Mouse (Mus musculus): ENCODE results near the gene Lgi4.

Lgi4 gene

DNA sequence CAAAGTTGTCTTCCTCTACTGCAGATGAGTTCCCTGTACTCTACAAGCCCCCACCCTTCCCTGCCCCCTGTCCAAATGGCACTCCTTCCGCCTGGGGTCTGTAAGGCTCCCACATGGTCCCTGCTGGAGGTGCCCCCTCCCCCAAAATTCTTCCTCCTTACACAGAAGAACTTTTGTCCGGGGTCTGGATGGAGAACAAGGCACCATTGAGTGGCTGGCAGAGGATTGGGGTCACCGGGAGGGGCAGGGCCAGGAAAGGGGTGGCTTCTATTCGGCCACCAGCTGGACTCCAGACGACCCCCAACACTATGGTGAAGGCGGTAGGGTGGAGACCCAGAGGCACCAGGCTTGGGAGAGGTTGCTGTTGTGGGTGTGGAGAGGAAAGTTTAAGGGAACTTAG lies 18.3 kb downstream of the Lgi4 start:
- 50% methylated on average over 6 of the region's 6 CpGs for WGBS

DNA sequence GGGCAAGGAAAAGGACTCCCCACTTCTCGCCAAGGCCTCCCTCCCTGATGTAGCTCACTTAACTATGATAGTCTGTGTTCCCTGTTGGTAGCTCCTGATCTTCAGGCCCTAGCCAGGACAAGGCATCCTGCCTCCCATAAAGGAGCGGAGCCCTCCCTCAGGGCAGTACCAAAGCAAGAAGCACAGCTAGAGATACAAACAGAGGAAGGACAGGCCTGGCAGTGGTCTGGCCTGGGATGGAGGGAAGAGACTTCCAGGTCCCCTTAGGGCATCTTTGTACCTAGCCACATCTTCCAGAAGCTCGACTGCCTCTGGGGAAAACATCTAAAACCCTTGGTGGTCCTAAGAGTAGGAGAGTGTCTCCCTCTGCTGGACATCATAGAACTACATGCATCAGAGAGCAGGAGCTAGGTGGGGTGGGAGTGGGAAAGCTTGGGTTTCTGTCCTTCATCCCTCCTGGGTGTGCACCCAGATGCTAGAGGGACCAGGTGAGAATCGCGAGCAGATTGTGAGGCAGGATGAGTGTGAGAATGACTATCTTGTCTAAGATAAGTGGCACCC lies 18.8 kb downstream of the Lgi4 start:
- WGBS = 46% methylated on average over 5 of the region's 5 CpGs

DNA sequence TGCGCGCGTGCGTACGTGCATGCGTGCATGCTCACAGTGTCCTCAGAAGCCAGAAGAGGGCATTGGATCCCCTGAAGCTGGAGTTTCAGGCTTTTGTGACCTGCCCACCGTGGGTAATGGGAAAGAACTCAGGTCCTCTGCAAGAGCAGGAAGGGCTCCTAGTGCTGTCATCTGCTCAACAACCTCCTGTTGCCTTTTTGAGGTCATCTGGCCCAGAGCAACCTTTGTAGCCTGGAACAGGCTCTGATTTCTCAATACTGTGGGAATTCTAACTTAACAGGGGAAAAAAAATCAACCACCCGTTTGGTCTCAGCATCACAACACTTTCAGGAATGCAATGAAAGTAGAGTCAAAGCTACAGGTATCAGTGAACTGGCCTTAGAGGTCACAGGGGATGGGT lies 20.5 kb downstream of the Lgi4 start:
- 90% methylated on average over 8 of the region's 8 CpGs for WGBS

GRCm38 (mm10) chr7:31080611-31081010 lies 21.5 kb downstream of the Lgi4 start:
- WGBS = 72% methylated on average over 3 of the region's 3 CpGs

GRCm38 (mm10) chr7:31081106-31081505 lies 22.0 kb downstream of the Lgi4 start:
- WGBS = 38% methylated on average over 1 of the region's 1 CpGs

GRCm38 (mm10) chr7:31082831-31083588 lies 23.9 kb downstream of the Lgi4 start:
- 68% methylated on average over 14 of the region's 14 CpGs for WGBS

DNA sequence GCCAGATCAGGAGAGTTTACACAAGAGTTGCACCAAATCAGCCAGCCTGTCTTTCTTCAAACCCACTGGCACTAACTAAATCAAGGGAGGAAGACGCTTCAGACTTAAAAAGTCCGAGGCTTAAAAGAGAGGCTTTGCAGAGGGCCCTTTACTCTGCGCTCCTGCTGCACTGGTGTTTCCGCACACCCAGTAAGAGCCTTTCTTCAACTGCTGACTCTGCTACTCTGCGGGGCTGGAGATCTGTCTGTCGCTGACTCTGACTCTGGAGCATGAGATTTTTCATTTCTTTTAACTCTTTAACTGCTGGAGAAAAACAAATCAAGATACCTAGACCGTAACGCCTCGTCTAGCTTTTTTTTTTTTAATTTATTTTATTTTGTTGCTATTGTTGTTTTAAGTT lies 25.0 kb downstream of the Lgi4 start:
- 69% methylated on average over 9 of the region's 9 CpGs for WGBS

DNA sequence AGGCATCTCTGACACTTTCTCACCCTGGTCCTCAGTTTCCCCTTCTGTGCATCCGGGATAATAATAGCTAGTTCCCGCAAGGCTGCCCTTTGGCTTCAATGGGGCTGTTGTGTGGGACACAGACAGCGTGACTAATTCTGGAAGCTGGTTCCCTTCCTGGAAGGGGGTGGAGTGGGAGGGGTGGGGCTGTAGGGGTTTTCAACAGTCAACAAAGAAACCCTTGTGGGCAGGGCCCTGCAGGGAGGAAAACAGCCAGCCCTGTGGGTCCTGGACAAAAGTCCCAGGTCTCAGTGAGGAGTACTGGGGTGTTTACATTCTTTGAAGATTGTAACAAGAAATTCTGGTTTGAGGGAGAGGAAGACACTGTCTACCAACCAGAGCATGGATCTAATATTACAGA lies 26.0 kb downstream of the Lgi4 start:
- 31% methylated on average over 3 of the region's 3 CpGs for WGBS

DNA sequence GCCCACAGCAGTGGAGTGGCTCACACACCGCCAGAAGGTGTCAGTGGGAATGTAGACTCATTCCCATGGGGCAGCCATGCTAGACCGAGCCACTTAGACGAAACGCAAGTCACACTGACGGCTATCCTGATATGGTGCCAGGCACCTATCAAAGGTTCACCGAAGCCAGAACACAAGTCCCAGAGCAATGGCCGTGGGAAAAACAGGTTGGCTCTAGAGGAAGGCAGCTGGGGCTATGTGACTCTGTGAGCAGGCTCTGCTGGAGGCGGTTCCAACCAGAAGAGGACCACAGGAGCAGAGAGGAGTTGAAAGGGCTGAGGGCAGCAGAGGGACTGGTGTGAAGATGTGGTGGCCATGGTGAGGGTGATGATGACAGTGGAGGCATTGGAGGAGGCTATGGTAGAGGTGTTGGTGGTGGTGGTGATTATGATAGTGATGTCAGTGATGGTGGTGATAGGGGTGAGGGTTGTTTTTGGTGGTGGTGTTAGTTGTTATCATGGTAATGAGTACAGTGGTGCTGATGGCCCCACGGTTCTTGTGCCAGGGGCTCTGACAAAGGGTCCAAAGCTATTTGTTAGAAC lies 27.1 kb downstream of the Lgi4 start:
- 91% methylated on average over 9 of the region's 9 CpGs for WGBS

GRCm38 (mm10) chr7:31087262-31087661 lies 28.1 kb downstream of the Lgi4 start:
- WGBS = 68% methylated on average over 2 of the region's 2 CpGs

- 55% methylated on average over 3 of the region's 3 CpGs for WGBS
Measured at GRCm38 (mm10) chr7:31088206-31088605, 29.1 kb downstream of the Lgi4 start.

GRCm38 (mm10) chr7:31089721-31090120 lies 30.6 kb downstream of the Lgi4 start:
- 88% methylated on average over 2 of the region's 2 CpGs for WGBS

DNA sequence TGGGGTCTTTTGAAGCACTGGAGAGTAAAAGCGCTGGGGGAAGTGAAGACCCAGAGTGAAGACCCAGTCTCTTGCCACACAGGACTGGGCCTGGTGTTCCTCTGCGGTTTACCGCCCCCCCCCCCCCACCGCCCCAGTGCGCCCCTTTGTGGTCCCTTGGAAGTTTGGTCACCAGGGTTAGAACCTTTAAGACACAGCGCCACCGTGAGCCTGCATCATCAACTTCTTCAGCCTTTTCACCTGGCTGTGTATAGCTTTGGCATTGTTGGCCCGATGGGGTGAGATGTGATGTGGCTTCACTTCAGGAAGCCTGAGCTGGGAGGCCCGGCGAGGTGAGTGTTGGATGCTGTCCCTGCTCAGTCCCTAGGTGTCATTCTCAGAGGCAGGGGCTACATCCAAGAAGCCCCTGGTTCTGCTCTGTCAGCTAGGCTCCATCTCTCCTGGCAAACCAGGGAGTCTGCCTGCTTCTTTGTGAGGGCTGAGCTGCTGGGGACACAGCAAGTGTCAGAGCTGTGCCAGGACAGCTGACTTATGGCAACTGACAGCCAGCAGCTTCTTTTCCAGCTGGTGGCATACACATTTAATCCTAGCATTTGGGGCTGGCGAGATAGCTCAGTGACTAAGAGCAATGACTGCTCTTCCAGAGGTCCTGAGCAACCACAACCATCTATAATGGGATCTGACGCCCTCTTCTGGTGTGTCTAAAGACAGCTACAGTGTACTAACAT lies 35.8 kb downstream of the Lgi4 start:
- 32% methylated on average over 11 of the region's 12 CpGs for WGBS

DNA sequence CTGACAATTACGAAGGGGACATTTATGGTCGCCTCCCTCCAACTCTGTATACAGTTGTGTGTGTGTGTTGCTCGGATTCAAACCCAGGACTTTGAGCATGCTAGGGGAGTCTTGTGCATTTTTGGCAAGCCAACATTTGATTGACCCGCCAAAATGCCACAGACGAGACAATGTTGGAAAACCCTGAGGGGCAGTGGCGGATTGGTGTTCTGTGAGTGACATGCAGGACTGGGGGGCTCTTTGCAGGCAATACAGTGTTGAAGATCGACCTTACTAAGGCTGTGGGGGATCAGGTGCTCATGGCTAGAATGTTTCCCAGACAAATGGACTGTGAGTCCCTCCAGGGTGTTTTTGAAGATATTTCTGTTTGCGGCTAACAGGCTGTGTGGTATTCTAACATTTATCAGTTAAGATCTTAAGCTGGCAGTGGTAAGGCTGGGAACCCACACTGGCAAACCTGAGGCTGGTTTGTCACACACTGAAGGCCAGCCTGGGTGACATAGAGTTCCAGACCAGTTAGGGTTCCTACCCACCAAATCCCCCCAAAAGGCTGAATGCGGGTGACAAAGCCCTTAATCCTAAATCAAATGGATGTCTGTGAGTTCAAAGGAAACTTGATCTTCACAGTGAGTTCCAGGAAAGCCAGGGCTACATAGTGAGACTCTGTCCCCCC lies 37.9 kb downstream of the Lgi4 start:
- 84% methylated on average over 9 of the region's 9 CpGs for WGBS

GRCm38 (mm10) chr7:31097583-31098248 lies 38.6 kb downstream of the Lgi4 start:
- 41% methylated on average over 20 of the region's 20 CpGs for WGBS

DNA sequence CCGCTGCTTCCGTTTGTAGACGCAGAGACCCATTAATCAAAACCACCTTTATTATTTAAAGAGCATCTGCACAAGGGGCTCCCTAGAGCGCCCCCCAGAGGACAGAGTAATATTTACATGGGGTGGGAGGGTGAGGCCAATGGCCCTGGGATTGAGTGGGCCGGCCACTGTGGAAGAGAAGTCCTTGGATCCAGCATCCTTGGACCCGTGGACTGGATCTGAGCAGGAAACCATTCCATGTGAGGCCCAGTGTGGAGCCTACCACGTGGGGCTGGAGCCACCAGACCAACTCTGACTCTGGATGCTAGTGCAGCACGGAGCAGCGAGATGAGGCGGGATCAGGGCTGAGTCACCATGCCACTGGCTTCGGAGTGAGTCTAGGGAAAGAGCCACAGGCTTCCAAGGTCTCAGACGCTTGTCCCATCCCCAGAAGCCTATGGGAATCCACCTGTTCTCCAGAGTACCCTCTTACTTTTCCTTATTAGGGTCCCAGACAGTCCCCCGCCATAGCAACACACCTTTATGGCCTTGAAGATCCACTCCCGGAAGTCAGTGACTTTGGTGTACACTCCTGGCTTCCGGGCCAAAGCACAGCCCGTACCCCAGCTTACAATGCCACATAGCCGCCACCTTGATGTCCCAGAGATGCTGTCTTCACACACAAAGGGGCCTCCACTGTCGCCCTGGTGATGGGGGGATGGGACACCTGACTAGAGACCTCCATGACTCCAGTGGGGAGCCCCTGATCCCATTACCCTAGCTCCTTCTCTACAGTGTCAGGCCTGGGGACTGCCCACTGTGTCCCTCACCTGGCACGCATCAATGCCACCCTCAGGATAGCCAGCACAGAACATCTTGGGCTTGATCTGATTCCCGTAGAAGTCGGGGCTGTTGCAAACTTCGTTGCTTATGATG lies 39.8 kb downstream of the Lgi4 start:
- 82% methylated on average over 22 of the region's 22 CpGs for whole genome bisulfite sequencing

DNA sequence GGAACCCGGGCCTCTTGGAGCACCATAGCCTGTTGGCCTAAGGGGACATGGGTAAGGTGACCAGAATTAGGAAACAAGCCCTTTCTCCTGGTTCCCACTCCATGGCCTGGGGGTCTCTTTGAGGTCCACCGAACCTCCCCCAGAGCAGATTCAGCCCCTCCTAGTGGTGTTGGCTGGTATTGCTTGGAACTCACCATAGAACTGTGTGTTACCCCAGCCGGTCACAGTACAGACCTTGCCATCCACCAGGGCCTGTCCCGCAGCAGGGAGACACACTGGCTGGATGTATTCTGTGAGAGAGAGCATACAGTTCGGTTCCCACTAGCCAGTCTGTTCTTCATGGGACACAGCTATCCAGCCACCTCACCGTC lies 40.5 kb downstream of the Lgi4 start:
- WGBS = 90% methylated on average over 6 of the region's 6 CpGs

- WGBS = 66% methylated on average over 14 of the region's 14 CpGs
Measured at GRCm38 (mm10) chr7:31100786-31101185, 41.6 kb downstream of the Lgi4 start.

GRCm38 (mm10) chr7:31105061-31105768 lies 46.1 kb downstream of the Lgi4 start:
- WGBS = 37% methylated on average over 15 of the region's 15 CpGs

- 62% methylated on average over 3 of the region's 3 CpGs for WGBS
Measured at GRCm38 (mm10) chr7:31106166-31106565, 47.0 kb downstream of the Lgi4 start.
